Mouse (Mus musculus) thymus, adult 2 months (tissue): ENCODE results near the gene 6030468B19Rik.

ENCODE experiments used
- CTCF ChIP-seq: fragments of 200-500 bp; IDR thresholded peaks from 2 replicates; pipeline ENCODE4 v1.5.1; 2012; ENCODE audit warnings: mild to moderate bottlenecking, control low read depth, low read length, moderate library complexity, borderline replicate concordance; ENCODE audit not compliant: control insufficient read depth, poor library complexity, insufficient read depth; ENCODE audit errors: extremely low read depth
- POLR2A ChIP-seq: fragments of 200-500 bp; IDR thresholded peaks from 2 replicates; pipeline ENCODE4 v1.6.1; 2012; ENCODE audit warnings: mild to moderate bottlenecking, low read length, control low read depth, moderate library complexity; ENCODE audit not compliant: control insufficient read depth, poor library complexity, insufficient read depth; ENCODE audit errors: extremely low read depth

DNA sequence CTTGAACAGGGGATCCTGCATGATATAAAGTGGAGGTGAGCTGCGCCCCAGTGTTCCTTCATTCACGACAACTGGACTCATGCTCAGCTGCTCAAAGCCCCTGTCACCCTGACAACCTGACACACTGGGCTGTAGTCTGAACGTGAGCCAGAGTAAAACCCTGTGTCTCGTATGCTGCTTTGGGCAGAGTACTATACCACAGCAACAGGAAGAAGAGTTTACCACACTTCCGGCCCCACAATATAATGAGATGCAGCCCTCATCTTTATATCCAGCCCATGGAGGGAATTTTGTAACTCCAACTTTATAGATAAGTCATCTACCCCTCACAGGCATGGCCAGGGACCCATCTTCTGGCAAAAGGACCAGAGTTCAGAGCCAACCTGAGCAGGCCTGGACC lies 20.3 kb upstream of the 6030468B19Rik start:
- TF ChIP-seq CTCF = no peak
- no peak for TF ChIP-seq POLR2A
